Mouse (Mus musculus) ES-Bruce4 (cell line): ENCODE measurements around the gene Arih2.

Experiments
- CTCF ChIP-seq: IDR thresholded peaks from one replicate; pipeline ENCODE4 v1.8.1; 2011; ENCODE audit warnings: low read depth, low read length
- EP300 ChIP-seq: IDR thresholded peaks from 2 replicates; pipeline ENCODE4 v1.6.1; 2011; ENCODE audit warnings: low read depth, low read length; ENCODE audit not compliant: insufficient read depth
- POLR2A ChIP-seq: IDR thresholded peaks from one replicate; pipeline ENCODE4 v1.8.1; 2011; ENCODE audit warnings: low read length; ENCODE audit not compliant: insufficient read depth

- TF ChIP-seq CTCF (no peak), EP300 (no peak), POLR2A (no peak)
Measured at GRCm38 (mm10) chr9:108686475-108686887, 37.3 kb upstream of the Arih2 start.
